Mouse (Mus musculus): ENCODE data around the gene Krtap5-2. TPM values are rescaled to one million over a fixed set of nuclear protein-coding genes. Genes with fewer than 3 reads are reported as not detected.
"Not testable (repeated sequence)": the region's sequence is repeated elsewhere in the genome, so short reads cannot be mapped to it uniquely, and the experiment has no call there.

Gene Krtap5-2
- total RNA-seq (2022), result not detected

DNA sequence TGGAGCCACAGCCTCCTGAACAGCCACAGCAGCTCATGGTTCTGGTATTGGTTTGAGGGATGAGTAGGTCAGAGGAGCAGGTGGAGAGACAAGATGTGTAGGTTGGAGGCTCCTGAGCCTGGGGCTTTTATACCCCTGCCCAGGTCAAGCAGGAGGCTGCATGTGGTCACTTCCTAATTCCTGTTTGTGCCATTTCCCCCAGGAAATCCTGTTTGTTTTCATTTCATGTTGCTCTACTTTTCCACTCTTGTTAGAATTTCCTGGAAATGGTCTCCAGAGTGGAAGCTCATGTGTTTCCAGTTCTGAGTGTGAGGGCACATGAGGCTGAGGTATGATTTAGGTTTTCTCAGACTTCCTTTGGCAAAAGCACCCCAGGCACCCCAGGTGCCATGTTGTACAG lies at the start of gene Krtap5-2:
TSS of gene Krtap5-2 (minus strand) at position 101 of the 400 bp plus-strand sequence.
- DNase-seq (ENCODE audit: low spot score in 2 of 2), result not testable (repeated sequence)

DNA sequence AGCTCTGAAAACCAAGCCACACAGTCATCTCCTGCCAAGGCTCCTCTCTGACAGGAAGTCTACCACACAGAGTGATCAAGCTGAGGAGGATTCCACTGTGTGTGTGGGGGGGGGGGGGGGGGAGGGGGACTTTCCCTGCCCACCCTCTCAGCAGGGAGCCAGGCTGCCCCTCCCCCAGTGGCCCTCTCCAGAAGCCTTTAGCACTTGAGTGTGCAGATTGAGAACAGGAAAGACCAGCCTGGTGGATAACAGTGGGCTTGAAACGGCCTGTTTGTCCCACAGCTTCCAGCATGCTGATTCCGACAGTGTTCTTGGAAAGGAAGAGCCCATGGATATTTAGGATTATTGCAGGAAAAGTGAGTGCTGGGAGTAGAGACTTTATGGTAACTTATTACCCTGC lies 48.7 kb upstream of the Krtap5-2 start:
- no peak for DNase-seq (ENCODE audit: low spot score in 2 of 2)

DNA sequence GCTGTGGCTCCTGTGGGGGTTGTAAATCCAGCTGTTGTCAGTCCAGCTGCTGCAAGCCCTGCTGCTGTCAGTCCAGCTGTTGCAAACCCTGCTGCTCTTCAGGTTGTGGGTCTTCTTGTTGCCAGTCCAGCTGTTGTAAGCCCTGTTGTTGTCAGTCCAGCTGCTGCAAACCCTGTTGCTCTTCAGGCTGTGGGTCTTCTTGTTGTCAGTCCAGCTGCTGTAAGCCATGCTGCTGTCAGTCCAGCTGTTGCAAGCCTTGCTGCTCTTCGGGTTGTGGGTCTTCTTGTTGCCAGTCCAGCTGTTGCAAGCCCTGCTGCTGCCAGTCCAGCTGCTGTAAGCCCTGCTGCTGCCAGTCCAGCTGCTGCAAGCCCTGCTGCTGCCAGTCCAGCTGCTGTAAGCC lies 36.3 kb upstream of the Krtap5-2 start:
- DNase-seq (ENCODE audit: low spot score in 2 of 2), result not testable (repeated sequence)

DNA sequence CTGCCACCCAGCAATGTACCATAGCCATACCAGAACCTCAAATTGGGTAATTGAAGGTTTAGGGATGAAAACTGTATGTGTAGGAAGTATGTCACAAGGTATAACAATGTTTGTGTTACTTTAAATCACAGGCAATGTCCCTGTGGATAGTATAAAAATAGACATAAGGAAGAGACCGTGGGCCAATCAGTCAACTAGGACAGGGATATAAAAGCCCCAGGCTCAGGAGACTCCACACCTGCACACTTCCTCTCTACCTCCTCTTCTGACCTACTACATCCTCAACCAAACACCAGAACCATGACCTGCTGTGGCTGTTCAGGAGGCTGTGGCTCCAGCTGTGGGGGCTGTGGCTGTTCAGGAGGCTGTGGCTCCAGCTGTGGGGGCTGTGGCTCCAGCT lies 35.8 kb upstream of the Krtap5-2 start, which contains the start of gene Gm7579:
TSS of gene Gm7579 (plus strand) at position 301 of the 400 bp plus-strand sequence.
- no peak for DNase-seq (ENCODE audit: low spot score in 2 of 2)

DNA sequence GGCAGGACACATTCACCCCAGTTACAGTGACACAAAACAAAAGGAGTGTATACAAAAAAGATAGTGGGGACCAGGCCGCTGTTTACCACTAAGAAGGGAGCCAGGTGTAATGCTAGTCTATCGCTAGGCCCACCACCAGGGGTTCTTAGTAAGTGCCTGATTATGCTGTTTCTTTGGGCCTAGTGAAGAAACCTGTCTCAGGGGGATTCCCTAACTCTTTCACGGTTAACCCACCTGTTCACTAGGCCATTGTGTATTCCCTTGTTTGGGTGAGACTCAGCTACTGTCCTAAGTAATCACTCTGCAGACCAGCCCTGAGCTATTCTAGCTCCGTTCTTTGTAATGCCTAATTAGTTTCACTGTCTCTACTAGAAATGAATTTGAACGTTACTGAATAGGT lies 31.1 kb upstream of the Krtap5-2 start:
- DNase-seq (ENCODE audit: low spot score in 2 of 2), result not testable (repeated sequence)

DNA sequence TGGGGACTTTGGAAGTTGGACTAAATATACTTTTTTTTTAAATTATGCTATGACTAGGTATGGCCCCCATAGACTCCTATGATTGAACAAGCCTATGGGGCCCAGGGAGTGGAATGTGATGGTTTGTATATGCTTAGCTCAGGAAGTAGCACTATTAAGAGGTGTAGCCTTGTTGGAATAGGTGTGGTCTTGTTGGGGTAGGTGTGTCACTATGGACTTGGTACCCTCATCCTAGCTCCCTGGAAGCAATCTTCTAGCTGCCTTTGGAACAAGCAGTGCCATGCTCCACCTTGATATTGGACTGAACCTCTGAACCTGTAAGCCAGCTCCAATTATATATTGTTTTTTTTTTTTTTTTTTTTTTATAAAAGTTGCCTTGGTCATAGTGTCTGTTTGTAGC lies 29.7 kb upstream of the Krtap5-2 start:
- DNase-seq (ENCODE audit: low spot score in 2 of 2), result no peak

DNA sequence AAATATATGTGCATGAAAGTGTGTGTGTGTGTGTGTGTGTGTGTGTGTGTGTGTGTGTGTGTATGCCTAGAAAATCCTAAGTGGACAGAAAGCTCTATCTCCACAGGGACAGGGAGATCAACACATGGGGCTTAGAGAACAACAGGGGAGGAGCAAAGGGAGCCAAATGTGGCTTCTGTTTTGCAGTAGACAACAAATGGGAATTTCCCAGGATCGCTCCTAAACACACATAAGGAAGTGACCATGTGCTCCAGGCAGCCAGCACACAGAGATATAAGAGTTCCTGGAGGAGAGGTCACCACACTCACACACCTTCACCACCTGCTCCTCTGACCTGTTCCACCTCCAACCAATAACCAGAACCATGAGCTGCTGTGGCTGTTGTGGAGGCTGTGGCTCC lies 25.3 kb upstream of the Krtap5-2 start, which contains the start of gene Krtap5-3:
TSS of gene Krtap5-3 (plus strand) at position 301 of the 400 bp plus-strand sequence.
- no peak for DNase-seq (ENCODE audit: low spot score in 2 of 2)

DNA sequence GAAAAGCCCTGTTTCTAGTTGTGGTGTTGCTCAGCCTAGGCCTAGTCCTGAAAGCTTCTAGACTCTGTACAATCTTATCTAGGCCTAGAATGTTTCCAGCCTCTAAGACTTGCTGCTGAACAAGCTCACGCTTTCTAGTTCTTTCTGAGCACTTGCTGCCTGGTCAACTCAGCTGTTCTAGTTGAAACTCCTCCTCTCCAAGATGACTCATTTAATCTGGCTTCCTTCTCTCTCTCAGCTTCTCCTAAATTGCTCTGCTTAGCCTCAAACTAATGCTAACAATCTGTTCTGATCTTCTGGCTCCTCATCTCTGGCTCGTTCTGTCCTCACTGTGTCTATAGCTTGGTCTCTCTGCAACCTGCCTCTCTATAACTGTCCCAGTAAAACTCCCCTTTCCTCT lies 22.9 kb upstream of the Krtap5-2 start:
- DNase-seq (ENCODE audit: low spot score in 2 of 2), result no peak

DNA sequence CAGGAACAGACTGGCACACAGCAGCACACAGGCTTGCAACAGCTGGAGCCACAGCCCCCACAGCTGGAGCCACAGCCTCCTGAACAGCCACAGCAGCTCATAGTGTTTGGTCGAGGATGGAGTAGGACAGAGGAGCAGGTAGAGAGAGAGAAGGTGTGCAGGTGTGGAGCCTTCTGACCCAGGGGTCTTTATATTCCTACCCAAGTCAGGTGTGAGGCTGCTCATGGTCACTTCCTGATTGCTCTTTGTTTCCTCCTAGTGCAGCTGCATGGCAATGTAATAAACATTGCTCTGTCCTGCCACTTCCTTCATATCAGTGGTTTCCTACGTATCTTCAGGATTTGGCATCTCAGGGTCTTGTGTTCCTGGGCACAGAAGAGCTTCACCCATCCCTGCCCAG lies 14.5 kb upstream of the Krtap5-2 start, which contains the start of gene Gm10153:
TSS of gene Gm10153 (minus strand) at position 101 of the 400 bp plus-strand sequence.
- no peak for DNase-seq (ENCODE audit: low spot score in 2 of 2)

DNA sequence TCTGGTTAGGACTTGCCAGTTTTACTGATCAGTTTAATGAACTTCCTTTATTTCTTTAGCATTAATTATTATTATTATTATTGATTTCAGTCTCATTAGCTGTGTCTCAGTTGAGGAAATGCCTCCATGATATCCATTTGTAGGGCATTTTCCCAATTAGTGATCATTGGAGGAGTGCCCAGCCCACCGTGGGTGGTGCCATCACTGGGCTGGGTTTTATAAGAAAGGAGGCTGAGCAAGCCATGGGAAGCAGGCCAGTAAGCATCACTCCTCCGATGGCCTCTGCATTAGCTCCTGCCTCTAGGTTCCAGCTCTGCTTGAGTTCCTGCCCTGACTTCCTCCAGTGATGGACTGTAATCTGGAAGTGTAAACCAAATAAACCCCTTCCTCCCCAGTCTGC lies 12.4 kb upstream of the Krtap5-2 start:
- DNase-seq (ENCODE audit: low spot score in 2 of 2), result no peak

DNA sequence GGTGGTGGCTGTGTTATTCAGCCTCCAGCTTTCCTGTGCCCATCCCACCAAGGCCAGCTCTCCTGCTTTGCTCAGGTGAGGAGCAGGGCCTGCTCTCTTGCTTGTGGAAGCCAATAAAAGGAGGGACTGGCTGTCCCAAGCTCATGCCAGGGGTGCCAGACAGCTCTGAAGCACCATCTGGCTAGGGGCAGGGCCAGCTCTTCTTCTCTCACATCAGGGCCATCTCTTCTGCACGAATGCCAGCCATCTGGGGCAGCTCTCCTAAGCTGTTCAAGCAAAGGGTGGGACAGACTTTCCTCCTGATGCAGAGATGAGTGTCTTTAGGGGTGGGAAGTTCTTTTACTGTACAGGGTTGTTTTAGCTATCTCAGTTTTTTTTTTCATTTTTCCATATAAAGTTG lies 5.2 kb upstream of the Krtap5-2 start:
- DNase-seq (ENCODE audit: low spot score in 2 of 2), result no peak

DNA sequence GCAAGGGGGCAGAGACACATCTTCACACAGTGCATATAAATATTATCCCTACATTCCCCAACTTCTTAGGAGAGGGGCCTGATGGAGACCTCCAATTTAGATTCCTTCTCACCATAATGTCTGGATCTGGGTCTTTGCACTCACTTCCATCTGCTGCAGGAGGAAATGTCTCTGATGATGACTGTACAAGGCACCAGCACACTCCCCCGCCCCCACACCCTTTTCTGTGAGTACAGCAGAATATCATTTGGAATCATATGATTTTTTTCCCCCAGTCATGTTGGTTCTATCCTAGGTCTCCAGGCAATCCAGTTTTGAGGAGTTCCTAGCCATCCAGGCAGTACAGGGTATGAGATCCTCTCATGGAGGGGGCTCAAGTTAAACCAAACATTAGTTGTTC lies 2.9 kb upstream of the Krtap5-2 start:
- no peak for DNase-seq (ENCODE audit: low spot score in 2 of 2)

DNA sequence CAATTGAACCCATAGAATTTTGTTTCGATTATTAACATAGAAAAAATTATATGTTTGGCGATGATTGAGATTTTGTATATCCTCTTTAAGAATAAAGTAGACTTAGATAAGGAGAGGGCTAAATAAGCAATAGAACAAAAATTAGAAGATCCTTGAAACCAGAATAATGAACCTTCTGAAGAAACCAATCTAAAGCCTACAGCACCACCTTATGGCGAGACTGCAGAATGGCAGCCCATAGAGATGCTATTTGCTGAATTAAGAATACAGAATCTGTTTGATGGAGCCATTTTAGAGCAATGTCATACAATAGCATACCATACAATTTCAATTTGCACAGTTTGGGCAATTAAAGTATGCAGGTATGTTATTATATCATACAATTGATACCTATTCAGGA lies 6.0 kb downstream of the Krtap5-2 start:
- DNase-seq (ENCODE audit: low spot score in 2 of 2), result no peak

DNA sequence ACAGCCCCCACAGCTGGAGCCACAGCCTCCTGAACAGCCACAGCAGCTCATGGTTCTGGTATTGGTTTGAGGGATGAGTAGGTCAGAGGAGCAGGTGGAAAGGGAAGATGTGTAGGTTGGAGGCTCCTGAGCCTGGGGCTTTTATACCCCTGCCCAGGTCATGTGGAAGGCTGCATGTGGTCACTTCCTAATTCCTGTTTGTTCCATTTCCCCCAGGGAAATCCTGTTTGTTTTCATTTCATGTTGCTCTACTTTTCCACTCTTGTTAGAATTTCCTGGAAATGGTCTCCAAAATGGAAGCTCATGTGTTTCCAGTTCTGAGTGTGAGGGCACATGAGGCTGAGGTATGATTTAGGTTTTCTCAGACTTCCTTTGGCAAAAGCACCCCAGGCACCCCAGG lies 10.2 kb downstream of the Krtap5-2 start, which contains the start of gene Gm4553:
TSS of gene Gm4553 (minus strand) at position 101 of the 400 bp plus-strand sequence.
- DNase-seq (ENCODE audit: low spot score in 2 of 2), result not testable (repeated sequence)

DNA sequence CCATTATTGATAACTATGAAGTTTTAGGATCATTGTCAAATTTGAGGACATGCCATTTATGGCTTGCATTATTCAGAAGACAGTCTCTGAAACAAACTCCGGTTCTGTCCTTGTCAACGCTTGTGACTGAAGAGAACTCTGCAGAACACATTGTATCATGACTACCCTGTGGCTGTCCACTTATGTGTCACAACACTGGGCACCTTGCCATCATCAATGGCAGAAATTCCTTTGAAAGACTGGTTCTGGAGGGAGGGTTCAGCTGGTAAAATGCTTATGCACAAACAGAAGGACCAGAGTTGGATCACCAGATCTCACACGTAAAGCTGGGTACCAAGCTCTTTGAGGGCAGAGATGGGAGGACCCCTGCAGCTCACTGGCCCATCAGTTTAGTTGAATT lies 16.4 kb downstream of the Krtap5-2 start:
- no peak for DNase-seq (ENCODE audit: low spot score in 2 of 2)

DNA sequence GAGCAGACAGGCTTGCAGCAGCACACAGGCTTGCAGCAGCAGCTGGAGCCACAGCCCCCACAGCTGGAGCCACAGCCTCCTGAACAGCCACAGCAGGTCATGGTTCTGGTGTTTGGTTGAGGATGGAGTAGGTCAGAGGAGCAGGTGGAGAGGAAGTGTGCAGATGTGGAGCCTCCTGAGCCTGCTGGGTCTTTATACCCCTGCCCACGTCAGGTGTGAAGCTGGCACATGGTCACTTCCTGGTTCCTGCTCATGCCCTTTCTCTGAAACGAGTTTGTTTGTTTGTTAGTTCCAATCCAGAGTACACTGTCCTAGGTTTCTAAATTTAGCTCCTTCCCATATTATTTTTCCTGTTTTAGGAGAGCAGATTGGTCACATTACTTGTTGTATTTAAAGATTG lies 18.8 kb downstream of the Krtap5-2 start, which contains the start of gene Gm29735:
TSS of gene Gm29735 (minus strand) at position 101 of the 400 bp plus-strand sequence.
- not testable (repeated sequence) for DNase-seq (ENCODE audit: low spot score in 2 of 2)

DNA sequence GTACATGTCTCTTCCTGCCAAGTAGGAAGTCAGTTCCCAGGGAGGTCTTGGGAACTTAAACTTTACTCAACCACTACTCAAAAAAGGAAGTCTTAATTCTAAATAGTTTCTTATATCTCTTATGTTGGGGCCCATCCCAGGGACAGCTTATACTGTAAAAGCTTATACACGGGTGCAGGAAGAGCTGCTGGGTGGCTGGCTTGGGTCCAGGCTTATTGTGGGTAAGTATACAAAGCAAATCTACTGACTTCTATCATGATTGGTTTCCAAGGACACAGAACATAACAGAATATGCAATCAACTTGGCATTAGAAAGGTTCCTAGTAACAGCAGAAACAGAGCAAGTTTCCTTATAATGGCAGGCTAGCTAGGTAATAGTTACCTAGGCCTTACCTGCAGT lies 20.5 kb downstream of the Krtap5-2 start:
- no peak for DNase-seq (ENCODE audit: low spot score in 2 of 2)

DNA sequence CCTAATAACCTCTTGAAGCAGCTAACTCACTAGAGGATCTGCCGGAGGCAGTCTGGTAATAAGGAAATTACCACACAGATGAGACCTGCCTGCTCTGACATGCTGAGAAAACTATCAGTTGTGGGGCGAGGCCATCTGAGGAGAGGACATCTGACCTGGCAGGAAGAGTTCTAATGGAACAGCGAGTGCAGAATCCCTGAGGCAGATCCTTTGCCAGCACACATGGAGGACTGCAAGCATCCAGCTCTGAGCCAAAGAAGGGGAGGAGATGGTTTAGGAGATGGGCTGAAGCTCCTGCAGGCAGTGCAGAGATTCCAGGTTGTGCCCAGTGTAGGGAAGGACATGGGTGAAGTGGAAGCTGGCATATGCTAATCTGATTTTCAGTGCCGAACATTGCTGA lies 23.6 kb downstream of the Krtap5-2 start:
- DNase-seq (ENCODE audit: low spot score in 2 of 2), result no peak

DNA sequence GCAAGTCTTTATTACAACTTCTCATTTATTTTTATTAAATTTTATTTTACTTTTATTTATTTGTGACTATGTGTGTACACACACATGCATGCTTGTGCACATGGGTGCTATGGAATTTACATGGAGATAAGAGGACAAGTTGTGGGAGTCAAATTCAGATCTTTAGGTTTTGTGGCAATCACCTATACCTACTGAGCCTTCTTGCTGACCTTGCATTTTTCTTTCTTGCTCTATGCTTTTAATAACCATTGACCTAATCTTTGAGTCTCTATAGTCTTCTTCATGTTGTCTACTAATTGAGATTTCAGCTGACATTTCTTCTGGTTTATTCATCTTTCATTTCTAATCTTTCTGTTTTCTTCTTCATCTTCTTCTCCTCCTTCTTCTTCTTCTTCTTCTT lies 27.2 kb downstream of the Krtap5-2 start:
- DNase-seq (ENCODE audit: low spot score in 2 of 2), result no peak

DNA sequence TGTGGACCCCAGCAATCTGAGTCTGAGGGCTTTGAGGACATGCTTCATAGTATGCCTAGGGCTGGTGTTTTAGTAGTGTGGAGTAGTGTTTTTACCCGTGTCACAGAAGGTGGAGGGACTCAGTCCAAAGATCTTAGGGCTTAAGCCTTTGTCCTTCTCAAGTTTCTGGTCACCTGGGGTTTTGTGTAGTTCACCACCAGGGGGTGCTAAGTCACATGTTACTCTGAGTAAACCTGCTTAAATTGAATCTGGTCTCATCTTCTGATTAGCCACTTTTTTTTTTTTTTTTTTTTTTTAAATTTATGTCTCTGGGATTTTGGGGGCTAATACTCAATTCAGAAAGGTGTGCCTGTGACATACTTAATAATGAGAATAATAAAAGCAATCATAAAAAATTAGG lies 29.8 kb downstream of the Krtap5-2 start:
- peak in 1 of 2 experiments; percentile 32 for DNase-seq (ENCODE audit: low spot score in 2 of 2)

DNA sequence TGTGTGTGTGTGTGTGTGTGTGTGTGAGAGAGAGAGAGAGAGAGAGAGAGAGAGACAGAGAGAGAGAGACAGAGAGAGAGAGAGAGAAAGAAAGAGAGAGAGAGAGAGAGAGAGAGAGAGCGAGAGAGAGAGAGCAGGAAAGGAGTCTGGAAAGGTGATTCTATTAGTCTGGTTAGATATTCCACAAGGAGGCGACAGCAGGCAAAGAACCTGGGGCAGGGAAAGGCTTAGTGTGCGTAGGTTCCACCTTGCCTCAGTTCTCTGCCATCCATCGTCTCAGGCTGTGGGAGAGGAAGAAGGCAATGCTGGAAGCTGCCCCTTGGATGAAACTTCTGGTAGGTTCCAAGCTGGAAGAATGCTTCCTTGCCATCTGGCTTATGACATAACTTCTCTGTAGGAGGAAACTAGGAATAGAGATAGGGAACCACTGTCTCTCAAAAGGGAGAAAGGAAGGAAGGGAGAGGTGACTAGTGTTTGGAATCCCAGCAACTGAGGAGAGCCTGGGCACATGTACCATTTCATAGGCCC lies 30.3 kb downstream of the Krtap5-2 start:
- DNase-seq (ENCODE audit: low spot score in 2 of 2), result no peak

DNA sequence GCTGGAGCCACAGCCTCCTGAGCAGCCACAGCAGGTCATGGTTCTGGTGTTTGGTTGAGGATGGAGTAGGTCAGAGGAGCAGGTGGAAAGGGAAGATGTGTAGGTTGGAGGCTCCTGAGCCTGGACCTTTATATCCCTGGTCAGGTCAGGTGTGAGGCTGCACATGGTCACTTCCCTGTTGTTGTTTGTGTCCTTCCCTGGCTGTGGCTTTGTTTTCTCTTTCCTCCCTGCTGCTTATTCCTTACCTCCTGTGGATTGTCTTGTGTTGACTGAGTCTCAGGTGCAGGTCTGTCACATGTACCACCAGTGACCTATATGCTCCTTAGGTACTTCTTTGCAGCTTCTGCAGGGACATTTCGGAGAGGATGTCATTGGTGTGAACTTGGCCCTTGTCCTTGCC lies 31.3 kb downstream of the Krtap5-2 start, which contains the start of gene Gm45337:
TSS of gene Gm45337 (minus strand) at position 101 of the 400 bp plus-strand sequence.
- no peak for DNase-seq (ENCODE audit: low spot score in 2 of 2)

DNA sequence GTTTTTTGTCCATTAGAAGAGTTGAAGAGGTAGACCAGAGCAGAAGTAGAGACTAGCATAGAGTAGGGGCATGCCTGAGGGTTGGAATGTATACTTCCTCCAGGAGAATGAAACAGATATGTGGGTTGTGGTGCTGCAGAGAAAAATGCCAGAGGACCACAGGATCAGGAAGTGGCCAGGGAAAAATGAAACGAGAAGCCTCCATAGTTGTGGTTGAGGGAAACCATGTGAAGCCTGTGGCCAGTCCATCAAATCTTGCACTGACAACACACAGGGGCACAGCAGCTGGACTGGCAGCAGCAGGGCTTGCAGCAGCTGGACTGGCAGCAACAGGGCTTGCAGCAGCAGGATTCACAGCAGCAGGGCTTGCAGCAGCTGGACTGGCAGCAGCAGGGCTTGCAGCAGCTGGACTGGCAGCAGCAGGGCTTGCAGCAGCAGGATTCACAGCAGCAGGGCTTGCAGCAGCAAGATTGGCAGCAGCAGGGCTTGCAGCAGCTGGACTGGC lies 32.2 kb downstream of the Krtap5-2 start:
- DNase-seq (ENCODE audit: low spot score in 2 of 2), result not testable (repeated sequence)

All from layer of hippocampus, adult 8-10 months (tissue).